Mouse (Mus musculus): ENCODE data around the gene Myo5c.

GRCm38 (mm10) chr9:75315238-75315637 is 83.4 kb downstream of the Myo5c start:
- TF ChIP-seq POLR2A (IDR thresholded peaks at IDR 0.05; ENCODE audit: control insufficient read depth, extremely low read depth, insufficient read depth, low read length, poor library complexity) (no peak), CTCF (IDR thresholded peaks at IDR 0.05; ENCODE audit: borderline replicate concordance, control insufficient read depth, extremely low read depth, insufficient read depth, low read length, poor library complexity) (no peak)

Data from thymus, adult 2 months (tissue).